Mouse (Mus musculus) T-helper 1 cell (primary cell): ENCODE results near the gene Ercc6l.
"Not testable (repeated sequence)": the region's sequence is repeated elsewhere in the genome, so short reads cannot be mapped to it uniquely, and the experiment has no call there.

Experiments used
- in situ Hi-C: fragments of 300-600 bp; cut with MboI, MseI; formaldehyde crosslinking; loops from one replicate; pipeline ENCODE4 v1.15.1; 2025; ENCODE audit warnings: high pct_unique_total_duplicates

Gene Ercc6l

DNA sequence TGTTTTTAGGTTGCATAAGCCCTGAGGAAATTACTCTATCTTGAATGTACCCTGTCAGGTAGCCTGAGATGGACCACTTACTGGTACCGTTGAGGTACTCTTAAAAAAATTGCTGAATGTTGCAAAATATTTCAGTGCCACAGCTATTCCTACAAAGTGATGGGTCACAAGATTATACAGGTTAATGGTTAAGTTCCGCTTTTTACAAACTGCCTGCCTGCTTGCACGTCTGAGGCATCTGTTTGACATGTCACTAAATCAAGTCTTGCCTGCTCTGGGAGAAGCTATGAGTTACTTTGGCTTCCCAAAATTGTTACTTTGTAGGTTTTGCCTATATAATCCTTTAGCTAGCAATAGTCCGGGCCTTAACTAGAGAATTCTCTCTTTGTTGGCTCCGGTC is 47.5 kb downstream of the Ercc6l start:
- in situ Hi-C loops, result not testable (repeated sequence)

- in situ Hi-C loops, result not testable (repeated sequence)
Measured at GRCm38 (mm10) chrX:102103830-102104229, 53.1 kb downstream of the Ercc6l start.

DNA sequence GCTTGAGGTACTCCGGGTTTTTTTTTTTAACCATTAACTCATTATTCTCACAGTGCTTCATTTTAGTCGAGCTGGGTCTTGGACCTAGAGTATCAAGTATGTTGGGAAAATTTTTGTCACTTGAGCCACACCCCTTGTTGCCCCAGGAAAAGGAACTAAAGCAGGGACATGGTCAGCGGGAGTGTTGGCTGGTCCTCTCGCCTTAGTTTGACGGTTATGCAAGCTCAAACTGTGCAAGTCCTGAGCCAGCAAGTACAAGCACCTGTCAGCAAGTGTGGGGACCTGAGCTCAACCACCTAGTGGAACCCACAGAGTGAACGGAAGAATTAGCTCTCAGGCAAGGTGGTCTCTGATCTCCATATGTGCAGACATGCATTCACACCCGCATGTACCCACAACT is 55.0 kb downstream of the Ercc6l start:
- in situ Hi-C loops, result no loop called here

- in situ Hi-C loops, result no loop called here
Measured at GRCm38 (mm10) chrX:102094381-102094904, 62.4 kb downstream of the Ercc6l start.
